Mouse (Mus musculus) induced T-regulatory cell, adult 2 months (primary cell): ENCODE measurements around the gene Gm28035.

Experiments used
- DNase-seq: peaks from one replicate; pipeline ENCODE4 v3.0.0-alpha.2; 2012; ENCODE audit warnings: low read depth

Gm28035 gene

GRCm38 (mm10) chr2:30238906-30239465 lies 1.4 kb upstream of the Gm28035 start:
- DNase-seq, result no peak

GRCm38 (mm10) chr2:30239777-30240176 lies 590 bp upstream of the Gm28035 start:
- DNase-seq, result no peak

- no peak for DNase-seq
These were observed 2.1 kb downstream of the Gm28035 start for GRCm38 (mm10) chr2:30242509-30242908.

GRCm38 (mm10) chr2:30243391-30243790 lies 3.0 kb downstream of the Gm28035 start:
- no peak for DNase-seq

GRCm38 (mm10) chr2:30244595-30245178 lies 4.3 kb downstream of the Gm28035 start:
- DNase-seq, result no peak

- DNase-seq, result no peak
These were observed 6.7 kb downstream of the Gm28035 start for GRCm38 (mm10) chr2:30247036-30247435.

GRCm38 (mm10) chr2:30247681-30248080 lies 7.3 kb downstream of the Gm28035 start:
- no peak for DNase-seq

- no peak for DNase-seq
These were observed 8.8 kb downstream of the Gm28035 start for GRCm38 (mm10) chr2:30249182-30249581.

- no peak for DNase-seq
These were observed 10.1 kb downstream of the Gm28035 start for GRCm38 (mm10) chr2:30250166-30251128.

GRCm38 (mm10) chr2:30251417-30252104 lies 11.2 kb downstream of the Gm28035 start:
- peak; percentile 94 for DNase-seq

GRCm38 (mm10) chr2:30252521-30252920 lies 12.2 kb downstream of the Gm28035 start:
- no peak for DNase-seq

- peak; percentile 66 for DNase-seq
These were observed 13.4 kb downstream of the Gm28035 start for GRCm38 (mm10) chr2:30253809-30254208.

- no peak for DNase-seq
These were observed 15.4 kb downstream of the Gm28035 start for GRCm38 (mm10) chr2:30255631-30256395.

- DNase-seq, result no peak
These were observed 16.4 kb downstream of the Gm28035 start for GRCm38 (mm10) chr2:30256616-30257350.

- DNase-seq, result peak; percentile 54
These were observed 17.5 kb downstream of the Gm28035 start for GRCm38 (mm10) chr2:30257699-30258460.

GRCm38 (mm10) chr2:30258600-30258999 lies 18.2 kb downstream of the Gm28035 start:
- DNase-seq, result peak; percentile 44

- DNase-seq, result no peak
These were observed 19.0 kb downstream of the Gm28035 start for GRCm38 (mm10) chr2:30259131-30260064.

GRCm38 (mm10) chr2:30261064-30261736 lies 20.8 kb downstream of the Gm28035 start:
- peak; percentile 48 for DNase-seq
